Mouse (Mus musculus) stomach, embryonic 14.5 days (tissue): Measurements from ENCODE around the gene Tmem72. TPM values are rescaled to one million over a fixed set of nuclear protein-coding genes. Genes with fewer than 3 reads are reported as not detected.

Experiments used
- microRNA-seq: library from miRNA; unstranded; fragments of <30 nt; microRNA quantifications from one replicate; pipeline ENCODE4, GENCODE M21; 2016
- polyA plus RNA-seq: library from polyadenylated mRNA; unstranded; fragments of >200 nt; fragmentation: Nextera tagmentation; extraction: Ambion mirVana; gene quantifications from 2 replicates; pipeline ENCODE4 v1.2.1, GENCODE M21; 2014

Gene Tmem72
- polyA plus RNA-seq, 1 experiment from 2014 or later = 0.06 TPM

Small RNA genes within 50 kb of the gene (microRNA-seq; reads per million reads assigned to microRNA genes)
- gene Mir7043 = not detected

Other genes with a start within 250 kb of the Tmem72 start
- not detected in 2 replicates for gene Olfr211, start 227.8 kb downstream of the Tmem72 start, polyA plus RNA-seq
- not detected in 2 replicates for gene Olfr212, start 210.4 kb downstream of the Tmem72 start, polyA plus RNA-seq
- not detected in 2 replicates for gene Olfr213, start 178.5 kb downstream of the Tmem72 start, polyA plus RNA-seq
- gene Gm5580, start 165.8 kb downstream of the Tmem72 start, polyA plus RNA-seq = 0.25 and 0.38 TPM in 2 replicates
- not detected in 2 replicates for gene Olfr214, start 162.7 kb downstream of the Tmem72 start, polyA plus RNA-seq
- gene Olfr215, start 132.7 kb downstream of the Tmem72 start, polyA plus RNA-seq = not detected in 2 replicates
- gene Zfp422, start 87.9 kb downstream of the Tmem72 start, polyA plus RNA-seq = 170 and 178 TPM in 2 replicates
- 33.0 and 33.8 TPM in 2 replicates for gene Depp1, start 66.3 kb downstream of the Tmem72 start, polyA plus RNA-seq
- gene Rassf4, start 43.0 kb downstream of the Tmem72 start, polyA plus RNA-seq = 11.3 and 13.1 TPM in 2 replicates